Mouse (Mus musculus) ovary, postnatal 14 days (tissue): Measurements from ENCODE around the gene Stam.
"Not testable (repeated sequence)": the region's sequence is repeated elsewhere in the genome, so short reads cannot be mapped to it uniquely, and the experiment has no call there.

Experiments
- DNase-seq: peaks from one replicate; pipeline ENCODE4 v3.0.0; 2022; ENCODE audit warnings: low spot score

Stam gene

GRCm38 (mm10) chr2:14073362-14074220, at the start of gene Stam:
Gene Stam, plus strand, starts transcription at chr2:14074098.
- peak; percentile 84 for DNase-seq

- DNase-seq: no peak
Observed at GRCm38 (mm10) chr2:14041249-14041648, 32.6 kb upstream of the Stam start.

GRCm38 (mm10) chr2:14043011-14043410, 30.9 kb upstream of the Stam start:
- no peak for DNase-seq

GRCm38 (mm10) chr2:14043577-14044170, 30.2 kb upstream of the Stam start:
- no peak for DNase-seq

GRCm38 (mm10) chr2:14048381-14048780, 25.5 kb upstream of the Stam start:
- peak; percentile 35 for DNase-seq

- no peak for DNase-seq
Observed at GRCm38 (mm10) chr2:14048808-14049207, 25.1 kb upstream of the Stam start.

GRCm38 (mm10) chr2:14053618-14054017, 20.3 kb upstream of the Stam start:
- DNase-seq: no peak

- DNase-seq: no peak
Observed at GRCm38 (mm10) chr2:14054163-14054562, 19.7 kb upstream of the Stam start.

- DNase-seq: no peak
Observed at GRCm38 (mm10) chr2:14054716-14055115, 19.2 kb upstream of the Stam start.

GRCm38 (mm10) chr2:14055168-14055565, 18.7 kb upstream of the Stam start:
- peak; percentile 46 for DNase-seq

- DNase-seq: peak; percentile 56
Observed at GRCm38 (mm10) chr2:14055566-14056331, 18.1 kb upstream of the Stam start, which contains the start of gene Hacd1. Gene Hacd1, minus strand, starts transcription at chr2:14056135.

- no peak for DNase-seq
Observed at GRCm38 (mm10) chr2:14065704-14066650, 7.9 kb upstream of the Stam start.

- DNase-seq: no peak
Observed at GRCm38 (mm10) chr2:14069027-14069426, 4.9 kb upstream of the Stam start.

GRCm38 (mm10) chr2:14070466-14070865, 3.4 kb upstream of the Stam start:
- DNase-seq: no peak

GRCm38 (mm10) chr2:14073008-14073361, 913 bp upstream of the Stam start:
- no peak for DNase-seq

- DNase-seq: no peak
Observed at GRCm38 (mm10) chr2:14074221-14074901, 463 bp downstream of the Stam start.

- not testable (repeated sequence) for DNase-seq
Observed at GRCm38 (mm10) chr2:14078527-14078926, 4.6 kb downstream of the Stam start.

- DNase-seq: no peak
Observed at GRCm38 (mm10) chr2:14100533-14100932, 26.6 kb downstream of the Stam start.

- no peak for DNase-seq
Observed at GRCm38 (mm10) chr2:14102603-14103002, 28.7 kb downstream of the Stam start.

GRCm38 (mm10) chr2:14103924-14104323, 30.0 kb downstream of the Stam start:
- DNase-seq: no peak

GRCm38 (mm10) chr2:14107673-14108072, 33.8 kb downstream of the Stam start:
- no peak for DNase-seq
